Mouse (Mus musculus) intestine, postnatal 0 days (tissue): Measurements from ENCODE around the gene Ryr3. TPM values are rescaled to one million over a fixed set of nuclear protein-coding genes. Genes with fewer than 3 reads are reported as not detected.

Source experiments
- ATAC-seq: fragments of 200-750 bp; cut with Nextera tagmentation; 2 replicates; pipeline ENCODE4 v1.8.0; 2017; ENCODE audit warnings: mild to moderate bottlenecking, moderate TSS enrichment, moderate library complexity
- H3K27ac ChIP-seq: fragments of 300-500 bp; sonication (generic); 2 replicates; pipeline ENCODE4 v1.5.1; 2014; ENCODE audit warnings: mild to moderate bottlenecking, low read depth, low read length, moderate library complexity
- H3K27me3 ChIP-seq: fragments of 300-500 bp; sonication (generic); replicated peaks from 2 replicates; pipeline ENCODE4 v1.6.1; 2014; ENCODE audit warnings: low read length, mixed read lengths; ENCODE audit not compliant: control insufficient read depth, insufficient read depth
- H3K36me3 ChIP-seq: fragments of 300-500 bp; sonication (generic); 2 replicates; pipeline ENCODE4 v1.6.1; 2014; ENCODE audit warnings: mild to moderate bottlenecking, moderate library complexity; ENCODE audit not compliant: control insufficient read depth, insufficient read depth
- H3K4me1 ChIP-seq: fragments of 300-500 bp; sonication (generic); replicated peaks from 2 replicates; pipeline ENCODE4 v1.6.1; 2014; ENCODE audit warnings: antibody characterized with exemption, low read length, mixed read lengths; ENCODE audit not compliant: control insufficient read depth, insufficient read depth
- H3K4me2 ChIP-seq: fragments of 300-500 bp; sonication (generic); replicated peaks from 2 replicates; pipeline ENCODE4 v1.6.1; 2014; ENCODE audit warnings: low read depth, mild to moderate bottlenecking, moderate library complexity
- H3K4me3 ChIP-seq: fragments of 300-500 bp; sonication (generic); 2 replicates; pipeline ENCODE4 v1.5.1; 2014; ENCODE audit warnings: low read depth, low read length
- H3K9ac ChIP-seq: fragments of 300-500 bp; sonication (generic); 2 replicates; pipeline ENCODE4 v1.6.1; 2014; ENCODE audit warnings: mild to moderate bottlenecking, low read depth, low read length
- H3K9me3 ChIP-seq: fragments of 300-500 bp; sonication (generic); 2 replicates; pipeline ENCODE4 v1.6.1; 2016; ENCODE audit warnings: mixed run types; ENCODE audit not compliant: control insufficient read depth
- CTCF ChIP-seq: sonication (generic); IDR thresholded peaks from 2 replicates; pipeline ENCODE4 v1.5.1; 2016; ENCODE audit warnings: low read depth, mild to moderate bottlenecking, control low read depth, antibody characterized with exemption, moderate library complexity
- WGBS: fragments of 180-500 bp; shearing (Covaris S2); extraction: QIAGEN DNeasy Blood & Tissue Kit; methylation state at CpG from one replicate; pipeline ENCODE4 v1.1.7; 2014; 5-methylcytosine and 5-hydroxymethylcytosine counted together
- polyA plus RNA-seq: library from polyadenylated mRNA; unstranded; fragments of >200 nt; fragmentation: Nextera tagmentation; extraction: Ambion mirVana; gene quantifications from 2 replicates; pipeline ENCODE4 v1.2.1, GENCODE M21; 2015

The Ryr3 gene
- polyA plus RNA-seq, 1 experiment from 2014 or later = 0.73 TPM

DNA sequence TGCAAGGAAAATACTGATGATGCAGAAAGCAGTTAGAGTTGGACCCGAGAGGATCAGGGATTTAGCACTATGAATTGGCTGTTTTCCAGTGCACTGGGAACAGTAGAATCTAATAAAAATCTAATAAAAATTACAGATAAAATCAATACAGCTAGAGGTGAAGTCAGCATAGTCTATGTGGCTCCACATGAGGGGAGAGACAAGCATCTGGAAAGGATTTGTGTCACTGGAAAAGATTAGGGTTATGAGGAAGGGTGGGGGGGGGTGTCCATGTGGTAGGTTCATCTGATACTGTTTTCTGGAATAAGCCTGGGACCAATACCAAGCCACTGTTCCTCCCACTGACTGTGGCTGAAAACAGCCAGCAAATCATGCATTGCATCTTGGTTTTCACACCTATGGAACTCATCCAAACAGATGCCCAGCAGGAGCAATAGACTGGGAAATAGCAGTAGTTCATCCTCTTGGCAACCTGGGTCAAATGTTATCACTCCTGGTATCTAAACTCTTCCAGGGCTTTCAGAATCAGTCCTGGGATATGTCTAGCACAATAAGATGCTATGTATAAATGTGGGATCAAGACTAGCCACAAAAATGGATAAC lies 233.9 kb downstream of the Ryr3 start:
- no peak overlapping the region for H3K4me3 ChIP-seq
- TF ChIP-seq CTCF = no peak
- ATAC-seq = no peak
- 66% methylated on average over 1 of the region's 1 CpGs for WGBS
- H3K9me3 ChIP-seq = no peaks in the 10 kb centered on the region
- H3K4me1 ChIP-seq = no peaks in the 10 kb centered on the region
- H3K27ac ChIP-seq = no peak overlapping the region
- no peaks in the 10 kb centered on the region for H3K27me3 ChIP-seq
- H3K4me2 ChIP-seq = no peak overlapping the region
- no peaks in the 10 kb centered on the region for H3K36me3 ChIP-seq
- no peak overlapping the region for H3K9ac ChIP-seq

- no peak overlapping the region for H3K4me2 ChIP-seq
- 84% methylated on average over 14 of the region's 14 CpGs for WGBS
- H3K4me1 ChIP-seq = no peaks in the 10 kb centered on the region
- no peaks in the 10 kb centered on the region for H3K27me3 ChIP-seq
- ATAC-seq = no peak
- no peak overlapping the region for H3K9ac ChIP-seq
- TF ChIP-seq CTCF = no peak
- H3K27ac ChIP-seq = no peak overlapping the region
- no peak overlapping the region for H3K4me3 ChIP-seq
- no peaks in the 10 kb centered on the region for H3K36me3 ChIP-seq
- H3K9me3 ChIP-seq = no peaks in the 10 kb centered on the region
Observed at GRCm38 (mm10) chr2:112966807-112967625, 249.9 kb downstream of the Ryr3 start.

- H3K27ac ChIP-seq = no peak overlapping the region
- H3K4me1 ChIP-seq = no peaks in the 10 kb centered on the region
- TF ChIP-seq CTCF = no peak
- ATAC-seq = no peak
- H3K4me2 ChIP-seq = no peak overlapping the region
- no peaks in the 10 kb centered on the region for H3K9me3 ChIP-seq
- H3K4me3 ChIP-seq = no peak overlapping the region
- WGBS = 79% methylated on average over 1 of the region's 1 CpGs
- H3K27me3 ChIP-seq = no peaks in the 10 kb centered on the region
- H3K36me3 ChIP-seq = no peaks in the 10 kb centered on the region
- H3K9ac ChIP-seq = no peak overlapping the region
Observed at GRCm38 (mm10) chr2:112948931-112949330, 268.0 kb downstream of the Ryr3 start.

- no peaks in the 10 kb centered on the region for H3K9me3 ChIP-seq
- 57% methylated on average over 1 of the region's 1 CpGs for WGBS
- TF ChIP-seq CTCF = no peak
- no peaks in the 10 kb centered on the region for H3K27me3 ChIP-seq
- no peaks in the 10 kb centered on the region for H3K4me1 ChIP-seq
- H3K36me3 ChIP-seq = no peaks in the 10 kb centered on the region
- no peak overlapping the region for H3K4me3 ChIP-seq
- no peak for ATAC-seq
- H3K9ac ChIP-seq = no peak overlapping the region
- H3K27ac ChIP-seq = no peak overlapping the region
- no peak overlapping the region for H3K4me2 ChIP-seq
Observed at GRCm38 (mm10) chr2:112931776-112932175, 285.1 kb downstream of the Ryr3 start.

- no peak for ATAC-seq
- no peaks in the 10 kb centered on the region for H3K27me3 ChIP-seq
Observed at GRCm38 (mm10) chr2:112913796-112914195, 303.1 kb downstream of the Ryr3 start.

DNA sequence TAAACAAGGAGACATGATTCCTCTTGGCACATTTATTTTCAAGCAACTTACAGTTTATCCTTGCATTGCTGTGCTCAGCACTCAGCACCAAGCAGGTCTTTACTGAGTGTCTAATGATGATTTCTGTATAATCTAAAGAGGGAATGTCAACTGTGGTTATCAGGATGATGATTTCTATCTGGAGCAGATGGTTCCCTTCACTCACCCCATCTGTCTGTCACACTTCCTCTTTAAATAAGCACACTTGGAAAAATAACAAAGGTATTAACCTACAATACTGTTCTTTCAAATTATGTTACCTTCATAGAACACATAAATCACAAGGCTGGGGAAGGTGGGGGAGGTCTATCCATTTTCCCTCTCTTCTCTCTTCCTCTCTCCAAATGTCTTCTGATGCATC lies 304.3 kb downstream of the Ryr3 start:
- H3K36me3 ChIP-seq = no peaks in the 10 kb centered on the region
- H3K27me3 ChIP-seq = no peaks in the 10 kb centered on the region
- H3K27ac ChIP-seq = no peak overlapping the region
- no peak overlapping the region for H3K9ac ChIP-seq
- H3K4me2 ChIP-seq = no peak overlapping the region
- H3K4me3 ChIP-seq = no peak overlapping the region
- no peaks in the 10 kb centered on the region for H3K4me1 ChIP-seq
- no peaks in the 10 kb centered on the region for H3K9me3 ChIP-seq
- ATAC-seq = no peak
- no peak for TF ChIP-seq CTCF

More at GRCm38 (mm10) chr2:112913796-112914195, 303.1 kb downstream of the Ryr3 start:
- Histone ChIP-seq H3K27ac (no peak overlapping the region), H3K9me3 (no peaks in the 10 kb centered on the region), H3K4me3 (no peak overlapping the region), H3K4me1 (no peaks in the 10 kb centered on the region), H3K36me3 (no peaks in the 10 kb centered on the region), H3K9ac (no peak overlapping the region), H3K4me2 (no peak overlapping the region)
- no peak for TF ChIP-seq CTCF
